Mouse (Mus musculus) lung, postnatal 14 days (tissue): Measurements from ENCODE around the gene Mosmo.

Source experiments
- DNase-seq: peaks from one replicate; pipeline ENCODE4 v3.0.0; 2021

Gene Mosmo

GRCm38 (mm10) chr7:120677001-120677643 lies at the start of gene Mosmo:
Gene Mosmo (plus strand): TSS chr7:120677618.
- DNase-seq = peak; percentile 79

GRCm38 (mm10) chr7:120632518-120632917 lies 44.9 kb upstream of the Mosmo start:
- peak; percentile 12 for DNase-seq

GRCm38 (mm10) chr7:120634301-120634700 lies 43.1 kb upstream of the Mosmo start:
- DNase-seq = no peak

GRCm38 (mm10) chr7:120634711-120635361 lies 42.6 kb upstream of the Mosmo start, which contains the start of gene Uqcrc2:
Gene Uqcrc2 (plus strand): TSS chr7:120635176.
- DNase-seq = peak; percentile 85

- no peak for DNase-seq
These were observed 42.0 kb upstream of the Mosmo start for GRCm38 (mm10) chr7:120635362-120635781.

GRCm38 (mm10) chr7:120635821-120636220 lies 41.6 kb upstream of the Mosmo start:
- no peak for DNase-seq

- no peak for DNase-seq
These were observed 34.2 kb upstream of the Mosmo start for GRCm38 (mm10) chr7:120643217-120643616.

GRCm38 (mm10) chr7:120647849-120648248 lies 29.6 kb upstream of the Mosmo start:
- no peak for DNase-seq

- no peak for DNase-seq
These were observed 15.3 kb upstream of the Mosmo start for GRCm38 (mm10) chr7:120662079-120662478.

- DNase-seq = peak; percentile 84
These were observed 7.1 kb upstream of the Mosmo start, which contains the start of gene Pdzd9 for GRCm38 (mm10) chr7:120670153-120670875. Gene Pdzd9 (minus strand): TSS chr7:120670343.

- no peak for DNase-seq
These were observed 6.1 kb upstream of the Mosmo start for GRCm38 (mm10) chr7:120671271-120671670.

GRCm38 (mm10) chr7:120677764-120678531 lies 530 bp downstream of the Mosmo start:
- DNase-seq = peak; percentile 31

GRCm38 (mm10) chr7:120679023-120679422 lies 1.6 kb downstream of the Mosmo start:
- DNase-seq = no peak

- DNase-seq = no peak
These were observed 4.6 kb downstream of the Mosmo start for GRCm38 (mm10) chr7:120682002-120682401.

- no peak for DNase-seq
These were observed 7.3 kb downstream of the Mosmo start for GRCm38 (mm10) chr7:120684731-120685161.

- DNase-seq = no peak
These were observed 7.8 kb downstream of the Mosmo start for GRCm38 (mm10) chr7:120685227-120685626.

GRCm38 (mm10) chr7:120690634-120691033 lies 13.2 kb downstream of the Mosmo start:
- no peak for DNase-seq

GRCm38 (mm10) chr7:120693831-120694375 lies 16.5 kb downstream of the Mosmo start:
- DNase-seq = no peak

- DNase-seq = no peak
These were observed 17.8 kb downstream of the Mosmo start for GRCm38 (mm10) chr7:120695196-120695595.

- no peak for DNase-seq
These were observed 18.2 kb downstream of the Mosmo start for GRCm38 (mm10) chr7:120695641-120696040.

GRCm38 (mm10) chr7:120696331-120696730 lies 18.9 kb downstream of the Mosmo start:
- DNase-seq = no peak

- no peak for DNase-seq
These were observed 22.2 kb downstream of the Mosmo start for GRCm38 (mm10) chr7:120699586-120699985.

- no peak for DNase-seq
These were observed 26.5 kb downstream of the Mosmo start for GRCm38 (mm10) chr7:120703888-120704287.
